Mouse (Mus musculus) erythroblast, embryonic 14.5 days (primary cell): Measurements from ENCODE around the gene Sap30l. TPM values are rescaled to one million over a fixed set of nuclear protein-coding genes. Genes with fewer than 3 reads are reported as not detected.

Experiments used
- H3K27me3 ChIP-seq: 2 replicates; pipeline ENCODE4 v1.6.1; 2012; ENCODE audit warnings: inconsistent platforms; ENCODE audit not compliant: control insufficient read depth
- H3K36me3 ChIP-seq: 2 replicates; pipeline ENCODE4 v1.6.1; 2012; ENCODE audit warnings: mild to moderate bottlenecking, inconsistent platforms; ENCODE audit not compliant: control insufficient read depth
- H3K4me1 ChIP-seq: 2 replicates; pipeline ENCODE4 v1.6.1; 2012; ENCODE audit warnings: inconsistent platforms; ENCODE audit not compliant: control insufficient read depth
- H3K4me3 ChIP-seq: replicated peaks from 2 replicates; pipeline ENCODE3; 2012; ENCODE audit warnings: moderate library complexity, mild to moderate bottlenecking, inconsistent platforms
- H3K9me3 ChIP-seq: 2 replicates; pipeline ENCODE4 v1.6.1; 2012; ENCODE audit warnings: low read length, inconsistent platforms, mixed read lengths; ENCODE audit not compliant: control insufficient read depth
- GATA1 ChIP-seq: IDR thresholded peaks from 2 replicates; pipeline ENCODE4 v1.6.1; 2012; ENCODE audit warnings: low read length, inconsistent platforms, mixed read lengths
- TAL1 ChIP-seq: IDR thresholded peaks from 3 replicates; pipeline ENCODE4 v1.6.1; 2012; ENCODE audit warnings: low read length, inconsistent platforms, mixed read lengths
- polyA plus RNA-seq: library from polyadenylated mRNA; stranded (reverse); fragments of >175 nt; gene quantifications from 2 replicates; pipeline ENCODE4 v1.2.3, GENCODE M21; 2012

Gene Sap30l
- polyA plus RNA-seq, 1 experiment, result 2.8 TPM

- no peak overlapping the region for H3K4me3 ChIP-seq
- H3K27me3 ChIP-seq, result peaks cover 77% of the 10 kb centered on the region
- no peak for TF ChIP-seq GATA1
- TF ChIP-seq TAL1, result no peak
- H3K36me3 ChIP-seq, result no peaks in the 10 kb centered on the region
- peaks cover 10% of the 10 kb centered on the region; the same call in 1 of the 2 replicates for H3K9me3 ChIP-seq
- peaks cover 1% of the 10 kb centered on the region; the same call in 1 of the 2 replicates for H3K4me1 ChIP-seq
Measured at GRCm38 (mm10) chr11:57827048-57827914, 25.8 kb downstream of the Sap30l start.

- Histone ChIP-seq H3K4me1 (peaks cover 1% of the 10 kb centered on the region; the same call in 1 of the 2 replicates), H3K9me3 (peaks cover 10% of the 10 kb centered on the region; the same call in 1 of the 2 replicates), H3K27me3 (peaks cover 84% of the 10 kb centered on the region), H3K4me3 (no peak overlapping the region), H3K36me3 (no peaks in the 10 kb centered on the region)
- TF ChIP-seq GATA1, result no peak
- TF ChIP-seq TAL1, result no peak
Measured at GRCm38 (mm10) chr11:57827915-57828545, 26.6 kb downstream of the Sap30l start.

GRCm38 (mm10) chr11:57828955-57829870 lies 27.8 kb downstream of the Sap30l start:
- Histone ChIP-seq H3K27me3 (peaks cover 96% of the 10 kb centered on the region), H3K36me3 (no peaks in the 10 kb centered on the region), H3K4me1 (0 out of 2 replicates have a peak, but pooled peaks cover 1% of the 10 kb centered on the region), H3K9me3 (peaks cover 10% of the 10 kb centered on the region; the same call in 1 of the 2 replicates), H3K4me3 (no peak overlapping the region)
- no peak for TF ChIP-seq GATA1
- TF ChIP-seq TAL1, result no peak

GRCm38 (mm10) chr11:57829871-57830775 lies 28.7 kb downstream of the Sap30l start:
- H3K4me3 ChIP-seq, result no peak overlapping the region

GRCm38 (mm10) chr11:57831281-57831781 lies 29.9 kb downstream of the Sap30l start:
- H3K27me3 ChIP-seq, result peaks cover 100% of the 10 kb centered on the region
- peaks cover 10% of the 10 kb centered on the region; the same call in 1 of the 2 replicates for H3K9me3 ChIP-seq
- H3K36me3 ChIP-seq, result no peaks in the 10 kb centered on the region
- H3K4me3 ChIP-seq, result no peak overlapping the region
- H3K4me1 ChIP-seq, result 0 out of 2 replicates have a peak, but pooled peaks cover 1% of the 10 kb centered on the region
- TF ChIP-seq GATA1, result no peak
- no peak for TF ChIP-seq TAL1

More at GRCm38 (mm10) chr11:57829871-57830775, 28.7 kb downstream of the Sap30l start:
- H3K36me3 ChIP-seq, result no peaks in the 10 kb centered on the region
- H3K27me3 ChIP-seq, result peaks cover 100% of the 10 kb centered on the region
- H3K9me3 ChIP-seq, result peaks cover 10% of the 10 kb centered on the region; the same call in 1 of the 2 replicates
- TF ChIP-seq TAL1 (no peak), GATA1 (no peak)
- 0 out of 2 replicates have a peak, but pooled peaks cover 1% of the 10 kb centered on the region for H3K4me1 ChIP-seq

GRCm38 (mm10) chr11:57831861-57832260 lies 30.4 kb downstream of the Sap30l start:
- Histone ChIP-seq H3K9me3 (peaks cover 10% of the 10 kb centered on the region; the same call in 1 of the 2 replicates), H3K27me3 (peaks cover 100% of the 10 kb centered on the region), H3K36me3 (no peaks in the 10 kb centered on the region), H3K4me1 (0 out of 2 replicates have a peak, but pooled peaks cover 1% of the 10 kb centered on the region), H3K4me3 (no peak overlapping the region)
- TF ChIP-seq GATA1, result no peak

GRCm38 (mm10) chr11:57832552-57833201 lies 31.2 kb downstream of the Sap30l start, which contains the start of gene Hand1:
Gene Hand1 (minus strand): TSS chr11:57832818.
- no peaks in the 10 kb centered on the region for H3K36me3 ChIP-seq
- peaks cover 100% of the 10 kb centered on the region for H3K27me3 ChIP-seq
- H3K9me3 ChIP-seq, result peaks cover 9% of the 10 kb centered on the region; the same call in 1 of the 2 replicates
- no peak for TF ChIP-seq TAL1
- TF ChIP-seq GATA1, result no peak
- 0 out of 2 replicates have a peak, but pooled peaks cover under 1% of the 10 kb centered on the region for H3K4me1 ChIP-seq
- no peak within 1 kb of the TSS for H3K4me3 ChIP-seq
